Comparison of ENCODE assay signal across 20 mouse cellular contexts in genomic region chr12:70208214-70208613, GRCm38 (mm10). TPM values are rescaled to one million over a fixed set of nuclear protein-coding genes. Genes with fewer than 3 reads are reported as not detected.
"Had no signal": no experiment of that assay in that cellular context is flagged by ENCODE, and none has a peak within 500 bp of the region (broad histone marks: within the 10 kb centered on the region; RNA-seq: fewer than 3 reads in every experiment).

No protein-coding gene starts in this region.

- H3K9me3 ChIP-seq: neural tube, embryonic 13.5 days; neural tube, embryonic 15.5 days; stomach, embryonic 15.5 days had no signal

- DNase-seq: retina, postnatal 1 day; right cerebral cortex, adult 18-20 months; right cerebral cortex, postnatal 14 days; right cerebral cortex, postnatal 25 days; right cerebral cortex, postnatal 4 days; spleen, adult 18-20 months; thymus, adult 18-20 months; thymus, adult 2 months; thymus, postnatal 14 days; thymus, postnatal 25 days; thymus, postnatal 36 days; thymus, postnatal 4 days had no signal

- H3K27me3 ChIP-seq: neural tube, embryonic 13.5 days; neural tube, embryonic 15.5 days; stomach, embryonic 15.5 days had no signal

- H3K27ac ChIP-seq: neural tube, embryonic 13.5 days; neural tube, embryonic 15.5 days; stomach, embryonic 15.5 days; stomach, postnatal 0 days had no signal

- H3K36me3 ChIP-seq: neural tube, embryonic 13.5 days; neural tube, embryonic 15.5 days; stomach, embryonic 15.5 days had no signal

- H3K4me2 ChIP-seq: neural tube, embryonic 13.5 days; neural tube, embryonic 15.5 days; stomach, embryonic 15.5 days had no signal

- H3K4me1 ChIP-seq: neural tube, embryonic 13.5 days; neural tube, embryonic 15.5 days; stomach, embryonic 15.5 days had no signal

- H3K4me3 ChIP-seq: neural tube, embryonic 13.5 days; neural tube, embryonic 15.5 days; stomach, embryonic 15.5 days had no signal

- H3K9ac ChIP-seq: neural tube, embryonic 13.5 days; neural tube, embryonic 15.5 days; stomach, embryonic 15.5 days had no signal

RNA-seq across cellular contexts. Expression of gene Abhd12b, which starts 54.3 kb away (rescaled TPM):
- polyA plus RNA-seq: small intestine, adult 2 months; spleen, adult 2 months; stomach, embryonic 15.5 days; testis, adult 2 months; thymus, postnatal 0 days had no signal
